Mouse (Mus musculus): ENCODE measurements around the gene Ccdc73. TPM values are rescaled to one million over a fixed set of nuclear protein-coding genes. Genes with fewer than 3 reads are reported as not detected.
"Not testable (repeated sequence)": the region's sequence is repeated elsewhere in the genome, so short reads cannot be mapped to it uniquely, and the experiment has no call there.

Ccdc73 gene
- polyA plus RNA-seq (2012; rRNA removed) = 4.4 and 5.1 TPM in 2 replicates

GRCm38 (mm10) chr2:104867282-104867855 lies at the start of gene Ccdc73:
TSS of gene Ccdc73 (plus strand) at chr2:104867805.
- no peak within 1 kb of the TSS for H3K27ac ChIP-seq (ENCODE audit: insufficient read depth, low read length)
- H3K4me3 ChIP-seq (ENCODE audit: insufficient read depth, low read length) = no peak within 1 kb of the TSS
- no peak for TF ChIP-seq CTCF (IDR thresholded peaks at IDR 0.05; ENCODE audit: extremely low read depth, insufficient read depth, low read length)
- TF ChIP-seq POLR2A (IDR thresholded peaks at IDR 0.05; ENCODE audit: extremely low read depth, insufficient read depth, low read length) = no peak
- no peaks in the 10 kb centered on the region for H3K4me1 ChIP-seq (ENCODE audit: control insufficient read depth, insufficient read depth, low read length)

DNA sequence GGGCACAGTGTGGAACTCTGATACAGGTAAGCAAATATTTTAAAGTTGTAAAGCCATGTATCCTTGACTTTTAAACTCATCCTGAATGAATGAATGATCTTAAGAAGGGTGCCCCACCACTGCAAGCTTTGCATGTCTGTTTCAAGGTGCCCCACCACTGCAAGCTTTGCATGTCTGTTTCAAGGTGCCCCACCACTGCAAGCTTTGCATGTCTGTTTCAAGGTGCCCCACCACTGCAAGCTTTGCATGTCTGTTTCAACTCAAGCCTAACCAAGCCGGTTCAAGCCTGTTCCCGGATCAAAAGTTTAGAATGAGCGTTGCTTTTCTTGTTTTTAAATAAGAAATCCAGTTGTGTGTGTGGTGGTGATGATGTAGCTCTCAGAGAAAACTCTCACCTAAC lies 48.8 kb upstream of the Ccdc73 start:
- not testable (repeated sequence) for H3K27ac ChIP-seq (ENCODE audit: insufficient read depth, low read length); H3K4me1 ChIP-seq (ENCODE audit: control insufficient read depth, insufficient read depth, low read length); H3K4me3 ChIP-seq (ENCODE audit: insufficient read depth, low read length)

DNA sequence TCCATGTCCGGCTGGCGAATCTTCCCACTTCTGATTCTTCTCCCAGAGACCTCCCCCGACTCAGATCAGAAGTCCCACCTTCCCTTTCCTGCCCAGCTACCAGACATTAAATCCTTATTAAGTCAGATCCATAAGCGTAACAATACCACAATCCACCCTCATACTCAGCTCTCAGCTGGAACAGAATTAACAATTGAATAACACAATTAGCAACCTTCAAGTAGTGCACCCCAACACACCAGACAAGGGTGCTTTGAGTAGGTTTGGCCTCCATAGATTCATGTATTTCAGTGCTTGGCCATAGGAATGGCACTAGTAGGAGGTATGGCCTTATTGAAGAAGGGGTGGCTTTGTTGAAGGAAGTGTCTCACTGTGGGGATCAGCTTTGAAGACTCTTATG lies 41.4 kb upstream of the Ccdc73 start:
- Histone ChIP-seq H3K4me3 (ENCODE audit: insufficient read depth, low read length) (no peak overlapping the region), H3K4me1 (ENCODE audit: control insufficient read depth, insufficient read depth, low read length) (no peaks in the 10 kb centered on the region), H3K27ac (ENCODE audit: insufficient read depth, low read length) (no peak overlapping the region)
- TF ChIP-seq POLR2A (IDR thresholded peaks at IDR 0.05; ENCODE audit: extremely low read depth, insufficient read depth, low read length) (no peak), CTCF (IDR thresholded peaks at IDR 0.05; ENCODE audit: extremely low read depth, insufficient read depth, low read length) (no peak)

DNA sequence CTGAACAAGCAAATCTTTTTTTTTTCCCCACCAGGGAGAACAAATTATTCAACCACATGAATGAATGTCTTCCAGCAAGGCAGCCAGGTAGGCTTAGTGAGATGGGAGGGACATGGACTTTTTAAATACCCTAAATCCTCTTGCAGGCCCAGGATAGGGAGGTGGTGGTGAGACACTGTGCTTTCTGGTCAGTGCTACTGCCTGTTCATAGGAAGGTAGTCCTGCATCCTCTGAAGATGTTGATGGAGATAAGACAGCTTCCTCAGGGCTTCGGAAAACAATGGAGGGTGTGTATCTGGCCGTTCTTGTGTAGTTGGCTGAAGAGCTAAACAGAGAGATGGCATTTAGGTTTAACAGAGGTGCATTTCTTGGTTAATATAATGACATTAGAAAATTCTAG lies 35.1 kb upstream of the Ccdc73 start:
- Histone ChIP-seq H3K27ac (ENCODE audit: insufficient read depth, low read length) (no peak overlapping the region), H3K4me3 (ENCODE audit: insufficient read depth, low read length) (no peak overlapping the region), H3K4me1 (ENCODE audit: control insufficient read depth, insufficient read depth, low read length) (no peaks in the 10 kb centered on the region)
- no peak for TF ChIP-seq CTCF (IDR thresholded peaks at IDR 0.05; ENCODE audit: extremely low read depth, insufficient read depth, low read length)
- TF ChIP-seq POLR2A (IDR thresholded peaks at IDR 0.05; ENCODE audit: extremely low read depth, insufficient read depth, low read length) = no peak

GRCm38 (mm10) chr2:104840974-104841373 lies 26.6 kb upstream of the Ccdc73 start:
- no peak overlapping the region for H3K27ac ChIP-seq (ENCODE audit: insufficient read depth, low read length)
- no peaks in the 10 kb centered on the region for H3K4me1 ChIP-seq (ENCODE audit: control insufficient read depth, insufficient read depth, low read length)
- TF ChIP-seq CTCF (IDR thresholded peaks at IDR 0.05; ENCODE audit: extremely low read depth, insufficient read depth, low read length) (no peak), POLR2A (IDR thresholded peaks at IDR 0.05; ENCODE audit: extremely low read depth, insufficient read depth, low read length) (no peak)
- no peak overlapping the region for H3K4me3 ChIP-seq (ENCODE audit: insufficient read depth, low read length)

GRCm38 (mm10) chr2:104841736-104842135 lies 25.9 kb upstream of the Ccdc73 start:
- H3K4me3 ChIP-seq (ENCODE audit: insufficient read depth, low read length) = no peak overlapping the region
- TF ChIP-seq CTCF (IDR thresholded peaks at IDR 0.05; ENCODE audit: extremely low read depth, insufficient read depth, low read length) (no peak), POLR2A (IDR thresholded peaks at IDR 0.05; ENCODE audit: extremely low read depth, insufficient read depth, low read length) (no peak)

DNA sequence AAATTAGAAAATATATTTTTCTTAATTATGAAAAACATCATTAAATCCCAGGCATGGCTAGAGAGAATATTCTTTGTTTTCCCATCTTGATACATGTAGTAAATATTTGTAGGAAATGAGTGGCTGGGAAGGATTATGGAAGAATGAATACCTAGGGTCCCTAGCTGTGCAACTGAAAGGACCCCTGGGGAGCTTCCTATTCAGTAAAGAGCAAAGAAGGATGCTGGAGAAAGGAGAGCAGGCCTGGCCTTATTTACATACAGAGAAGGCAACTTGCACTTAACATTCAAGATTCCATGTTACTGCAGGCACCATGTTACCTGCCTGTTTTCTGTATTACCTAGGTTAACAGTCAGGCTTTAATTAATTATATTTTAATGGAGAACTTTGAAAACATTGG lies 25.0 kb upstream of the Ccdc73 start:
- Histone ChIP-seq H3K4me1 (ENCODE audit: control insufficient read depth, insufficient read depth, low read length) (no peaks in the 10 kb centered on the region), H3K4me3 (ENCODE audit: insufficient read depth, low read length) (no peak overlapping the region), H3K27ac (ENCODE audit: insufficient read depth, low read length) (no peak overlapping the region)
- TF ChIP-seq CTCF (IDR thresholded peaks at IDR 0.05; ENCODE audit: extremely low read depth, insufficient read depth, low read length) = no peak
- TF ChIP-seq POLR2A (IDR thresholded peaks at IDR 0.05; ENCODE audit: extremely low read depth, insufficient read depth, low read length) = no peak

More at GRCm38 (mm10) chr2:104841736-104842135, 25.9 kb upstream of the Ccdc73 start:
- Histone ChIP-seq H3K4me1 (ENCODE audit: control insufficient read depth, insufficient read depth, low read length) (no peaks in the 10 kb centered on the region), H3K27ac (ENCODE audit: insufficient read depth, low read length) (no peak overlapping the region)

DNA sequence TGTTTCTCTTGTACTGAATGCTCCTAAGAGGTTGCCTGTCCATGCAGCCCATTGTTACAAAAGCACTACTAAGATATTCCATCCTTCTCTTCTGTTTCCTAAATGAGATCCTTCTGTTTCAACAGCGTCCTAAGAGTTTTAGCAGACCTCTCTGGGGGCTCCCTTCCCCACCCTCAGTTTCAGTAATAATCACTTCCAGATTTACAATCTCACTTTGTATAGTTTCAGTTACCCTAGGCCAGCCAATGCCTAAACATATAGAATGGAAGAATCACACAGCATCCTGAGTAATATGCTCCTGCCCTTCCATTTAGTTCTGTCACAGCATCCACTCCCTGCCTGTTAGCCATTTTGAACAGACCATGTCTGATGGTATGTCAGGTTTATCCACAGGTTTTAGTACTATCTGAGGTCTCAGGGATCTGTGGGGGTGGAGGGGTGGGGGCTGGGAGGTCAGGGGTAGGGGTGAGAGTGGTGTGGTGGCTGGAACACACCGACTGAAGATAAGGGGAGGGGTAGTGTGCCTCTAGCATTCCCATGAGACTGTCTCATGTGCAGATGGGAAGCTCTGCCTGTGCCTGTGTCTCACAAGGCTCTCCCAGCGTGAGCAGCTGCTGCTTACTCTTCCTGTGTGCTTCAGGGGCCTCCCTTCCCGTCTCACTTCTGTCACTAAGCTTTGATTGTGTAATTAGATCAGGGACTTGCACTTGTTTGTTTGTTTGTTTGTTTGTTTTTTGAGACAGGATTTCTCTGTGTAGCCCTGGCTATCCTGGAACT lies 20.8 kb upstream of the Ccdc73 start:
- Histone ChIP-seq H3K4me3 (ENCODE audit: insufficient read depth, low read length) (no peak overlapping the region), H3K27ac (ENCODE audit: insufficient read depth, low read length) (no peak overlapping the region), H3K4me1 (ENCODE audit: control insufficient read depth, insufficient read depth, low read length) (no peaks in the 10 kb centered on the region)
- no peak for TF ChIP-seq POLR2A (IDR thresholded peaks at IDR 0.05; ENCODE audit: extremely low read depth, insufficient read depth, low read length)
- no peak for TF ChIP-seq CTCF (IDR thresholded peaks at IDR 0.05; ENCODE audit: extremely low read depth, insufficient read depth, low read length)

DNA sequence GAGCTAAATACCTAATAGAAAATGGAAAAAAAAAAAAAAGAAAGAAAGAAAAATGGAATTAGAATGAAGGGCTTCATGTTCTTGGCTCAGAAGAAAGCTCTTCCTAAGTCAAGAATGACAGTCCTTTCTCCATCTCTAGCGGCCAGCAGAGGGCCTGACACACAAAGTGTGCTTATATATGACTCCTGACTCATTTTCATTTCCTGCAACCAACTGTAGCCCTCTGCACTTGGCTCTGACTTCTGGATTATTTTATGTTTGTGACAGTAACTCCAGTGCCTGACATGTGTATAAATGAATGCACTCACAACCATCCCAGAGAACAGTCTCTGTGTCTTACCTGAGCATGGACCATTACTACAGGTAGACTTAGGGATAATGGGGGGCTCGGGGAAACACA lies 20.0 kb upstream of the Ccdc73 start:
- Histone ChIP-seq H3K4me3 (ENCODE audit: insufficient read depth, low read length) (no peak overlapping the region), H3K4me1 (ENCODE audit: control insufficient read depth, insufficient read depth, low read length) (no peaks in the 10 kb centered on the region), H3K27ac (ENCODE audit: insufficient read depth, low read length) (no peak overlapping the region)
- TF ChIP-seq CTCF (IDR thresholded peaks at IDR 0.05; ENCODE audit: extremely low read depth, insufficient read depth, low read length) (0 out of 2 replicates have a peak, but pooled peaks have one; percentile 24), POLR2A (IDR thresholded peaks at IDR 0.05; ENCODE audit: extremely low read depth, insufficient read depth, low read length) (no peak)

All from cortical plate, adult 2 months (tissue).